8 mouse cellular contexts compared by ENCODE assay signal in genomic region chr9:63958337-63959030, GRCm38 (mm10).
DNase-seq lines count a peak whose midpoint lies in the region; ATAC-seq and TF ChIP-seq lines count a peak whose summit lies in the region.

No protein-coding gene starts in this region.

- no peak for TF ChIP-seq CTCF in E14TG2a.4 (conservative IDR thresholded peaks at IDR 0.05; ENCODE audit: low read length)
- TF ChIP-seq CTCF in heart, adult 2 months (IDR thresholded peaks at IDR 0.05): no peak
- no peak for TF ChIP-seq CTCF in stomach, postnatal 0 days (IDR thresholded peaks at IDR 0.05; ENCODE audit: low read depth)

- no peaks in the 10 kb centered on the region for H3K79me2 ChIP-seq in heart, adult 2 months (replicated peaks; ENCODE audit: control insufficient read depth, insufficient read depth, low read length)

- H3K9me3 ChIP-seq in E14TG2a.4 (ENCODE audit: low read length): no peaks in the 10 kb centered on the region
- H3K9me3 ChIP-seq in kidney, embryonic 14.5 days (ENCODE audit: control insufficient read depth, low read length): no peaks in the 10 kb centered on the region
- H3K9me3 ChIP-seq in stomach, postnatal 0 days (ENCODE audit: control insufficient read depth, low read length): no peaks in the 10 kb centered on the region

- no peak for TF ChIP-seq EP300 in heart, adult 2 months (IDR thresholded peaks at IDR 0.05; ENCODE audit: insufficient read depth, low read depth, low read length)
- TF ChIP-seq EP300 in stomach, postnatal 0 days (optimal IDR thresholded peaks at IDR 0.05): no peak

- H3K27me3 ChIP-seq in E14TG2a.4 (ENCODE audit: insufficient read depth, low read length): no peaks in the 10 kb centered on the region
- no peaks in the 10 kb centered on the region for H3K27me3 ChIP-seq in heart, adult 2 months (ENCODE audit: control insufficient read depth, insufficient read depth, low read length)
- H3K27me3 ChIP-seq in kidney, embryonic 14.5 days (ENCODE audit: control insufficient read depth, insufficient read depth, low read length): no peaks in the 10 kb centered on the region
- H3K27me3 ChIP-seq in stomach, postnatal 0 days (ENCODE audit: control insufficient read depth, insufficient read depth, low read length): no peaks in the 10 kb centered on the region

- 13% methylated on average over 15 of the region's 15 CpGs for WGBS in heart, adult 2 months
- 12% methylated on average over 15 of the region's 15 CpGs for WGBS in kidney, embryonic 14.5 days
- WGBS in stomach, postnatal 0 days: 9% methylated on average over 15 of the region's 15 CpGs

- H3K4me3 ChIP-seq in E14TG2a.4 (replicated peaks; ENCODE audit: low read length): peak overlapping the region; percentile 48
- H3K4me3 ChIP-seq in heart, adult 2 months: peak overlapping the region; percentile 37
- H3K4me3 ChIP-seq in kidney, embryonic 14.5 days (ENCODE audit: low read length): no peak overlapping the region
- H3K4me3 ChIP-seq in stomach, postnatal 0 days (ENCODE audit: low read depth, low read length): no peak overlapping the region

- intact Hi-C loops in heart, adult 2 months (cut with DNase I): loop anchor here (2.0 to 5.0 kb wide), 2 partner anchors 34 to 62 kb away; no protein-coding TSS in a partner anchor

- peak; percentile 64 for ATAC-seq in kidney, embryonic 14.5 days (ENCODE audit: low FRiP score, low TSS enrichment)
- ATAC-seq in stomach, postnatal 0 days (ENCODE audit: low FRiP score, low TSS enrichment): peak; percentile 40; the same call in 1 of the 2 replicates
- no peak for ATAC-seq in cerebellum, adult (ENCODE audit: insufficient number of reproducible peaks, low FRiP score, low TSS enrichment)

- DNase-seq in adrenal gland, postnatal 36 days: peak; percentile 74 to 82
- peak; percentile 77 to 78 for DNase-seq in heart, adult 2 months
- peak; percentile 84 for DNase-seq in lung, postnatal 10 days
- peak; percentile 83 for DNase-seq in stomach, postnatal 0 days (ENCODE audit: low spot score)
- no peak for DNase-seq in spleen, postnatal 4 days (ENCODE audit: low spot score in 2 of 2)

- peak overlapping the region; percentile 62 for H3K27ac ChIP-seq in heart, adult 2 months
- H3K27ac ChIP-seq in kidney, embryonic 14.5 days (ENCODE audit: low read depth, low read length): peak overlapping the region; percentile 97
- peak overlapping the region; percentile 73 for H3K27ac ChIP-seq in stomach, postnatal 0 days (replicated peaks)

- H3K4me1 ChIP-seq in E14TG2a.4 (replicated peaks; ENCODE audit: low read depth, low read length): peaks cover 80% of the 10 kb centered on the region
- peaks cover 27% of the 10 kb centered on the region for H3K4me1 ChIP-seq in heart, adult 2 months (ENCODE audit: control insufficient read depth, insufficient read depth, low read length)
- peaks cover 71% of the 10 kb centered on the region for H3K4me1 ChIP-seq in kidney, embryonic 14.5 days (ENCODE audit: control insufficient read depth, insufficient read depth, low read length)
- H3K4me1 ChIP-seq in stomach, postnatal 0 days (replicated peaks; ENCODE audit: control insufficient read depth, insufficient read depth): peaks cover 13% of the 10 kb centered on the region

- peaks cover 1% of the 10 kb centered on the region; the same call in 1 of the 2 replicates for H3K36me3 ChIP-seq in E14TG2a.4 (ENCODE audit: insufficient read depth, low read length)
- H3K36me3 ChIP-seq in heart, adult 2 months (ENCODE audit: control insufficient read depth, insufficient read depth, low read length): no peaks in the 10 kb centered on the region
- peaks cover 4% of the 10 kb centered on the region for H3K36me3 ChIP-seq in kidney, embryonic 14.5 days (ENCODE audit: control insufficient read depth, insufficient read depth, low read length)
- no peaks in the 10 kb centered on the region for H3K36me3 ChIP-seq in stomach, postnatal 0 days (ENCODE audit: control insufficient read depth, insufficient read depth, low read length)

- no peak overlapping the region for H3K9ac ChIP-seq in heart, adult 2 months (ENCODE audit: low read depth, low read length)
- H3K9ac ChIP-seq in kidney, embryonic 14.5 days (ENCODE audit: low read depth, low read length): peak overlapping the region; percentile 42; the same call in 1 of the 2 replicates
- H3K9ac ChIP-seq in stomach, postnatal 0 days (ENCODE audit: low read length): no peak overlapping the region

- H3K4me2 ChIP-seq in kidney, embryonic 14.5 days (replicated peaks; ENCODE audit: low read depth, low read length): peak overlapping the region; percentile 25
- peak overlapping the region; percentile 31 for H3K4me2 ChIP-seq in stomach, postnatal 0 days (replicated peaks; ENCODE audit: low read depth)

- no peak for TF ChIP-seq POLR2A in heart, adult 2 months (IDR thresholded peaks at IDR 0.05; ENCODE audit: insufficient read depth, low read depth, low read length)

Comparison
In these comparisons a context has a peak if more than half of its experiments do, and no peak if none do; other contexts are left out.
1. H3K4me3 ChIP-seq: peak in E14TG2a.4 (single experiment) and heart, adult 2 months (single experiment); none in kidney, embryonic 14.5 days (single experiment) and stomach, postnatal 0 days (single experiment).
2. DNase-seq: peak in adrenal gland, postnatal 36 days (2 of 2), heart, adult 2 months (2 of 2), lung, postnatal 10 days (single experiment) and stomach, postnatal 0 days (single experiment); none in spleen, postnatal 4 days (0 of 2).
3. Peak in every context shown above with its lines, with median percentiles within 50 percentile points of each other: H3K27ac ChIP-seq.